Mouse (Mus musculus) heart, postnatal 4 days (tissue): ENCODE measurements around the gene Map6. TPM values are rescaled to one million over a fixed set of nuclear protein-coding genes. Genes with fewer than 3 reads are reported as not detected.

Source experiments
- total RNA-seq, 2 experiments: library from RNA; stranded (reverse); gene quantifications; 2 replicates each; pipeline ENCODE4 v1.2.3; 2021

Map6 gene
- total RNA-seq, 2 experiments from 2014 or later: 4.6 to 4.8 TPM

Other genes with a start within 250 kb of the Map6 start
- gene Uvrag, start 126.3 kb upstream of the Map6 start, total RNA-seq: 10 to 100 TPM; 33.2 to 34.5 TPM
- 10 to 100 TPM; 69.7 to 78.2 TPM for gene Dgat2, start 84.7 kb upstream of the Map6 start, total RNA-seq
- not detected for gene Mogat2, start 28.8 kb upstream of the Map6 start, total RNA-seq
- gene Serpinh1, start 85.8 kb downstream of the Map6 start, total RNA-seq: 100 to 1,000 TPM; 557 to 601 TPM
- 10 to 100 TPM; 40.7 to 42.6 TPM for gene Gdpd5, start 114.0 kb downstream of the Map6 start, total RNA-seq
- gene Klhl35, start 198.6 kb downstream of the Map6 start, total RNA-seq: 1 to 10 TPM; 1.3 to 1.4 TPM
- 100 to 1,000 TPM; 440 to 487 TPM for gene Rps3, start 216.3 kb downstream of the Map6 start, total RNA-seq